In genomic region chr6:140520961-140521360, GRCm38 (mm10) we compare ENCODE assay signal across 29 mouse cellular contexts.
A peak's percentile ranks its signal among the peaks of the same experiment; 100 is the strongest.
DNase-seq lines count a peak whose midpoint lies in the region; ATAC-seq and TF ChIP-seq lines count a peak whose summit lies in the region.
"Had no signal": no experiment of that assay in that cellular context is flagged by ENCODE, and none has a peak within 500 bp of the region (broad histone marks: within the 10 kb centered on the region; RNA-seq: fewer than 3 reads in every experiment).

No protein-coding gene starts in this region.

- 0 out of 2 replicates have a peak, but pooled peaks cover 8% of the 10 kb centered on the region for H3K36me3 ChIP-seq in embryonic facial prominence, embryonic 14.5 days (ENCODE audit: control insufficient read depth, insufficient read depth, low read length)
- 0 out of 2 replicates have a peak, but pooled peaks cover 2% of the 10 kb centered on the region for H3K36me3 ChIP-seq in limb, embryonic 15.5 days
- H3K36me3 ChIP-seq: hindbrain, embryonic 13.5 days; liver, embryonic 13.5 days had no signal

- TF ChIP-seq CTCF in layer of hippocampus, adult 2 months (conservative IDR thresholded peaks at IDR 0.05), result no peak

- no peak overlapping the region for H3K4me3 ChIP-seq in layer of hippocampus, adult 2 months
- H3K4me3 ChIP-seq in embryonic facial prominence, embryonic 14.5 days (ENCODE audit: low read depth, low read length), result no peak overlapping the region
- H3K4me3 ChIP-seq in limb, embryonic 15.5 days, result no peak overlapping the region
- H3K4me3 ChIP-seq: hindbrain, embryonic 13.5 days; limb, embryonic 13.5 days; liver, embryonic 13.5 days had no signal

- no peak overlapping the region for H3K4me2 ChIP-seq in embryonic facial prominence, embryonic 14.5 days (ENCODE audit: low read depth, low read length)
- H3K4me2 ChIP-seq in limb, embryonic 15.5 days, result no peak overlapping the region
- H3K4me2 ChIP-seq: hindbrain, embryonic 13.5 days; limb, embryonic 13.5 days; liver, embryonic 13.5 days had no signal

- 49% methylated on average over 6 of the region's 6 CpGs for WGBS in embryonic facial prominence, embryonic 14.5 days
- WGBS in limb, embryonic 15.5 days, result 47% methylated on average over 6 of the region's 6 CpGs

- H3K27ac ChIP-seq in layer of hippocampus, adult 2 months, result peak overlapping the region; percentile 74; the same call in 1 of the 2 replicates
- 0 out of 2 replicates have a peak overlapping the region, but pooled peaks have one; percentile 70 for H3K27ac ChIP-seq in embryonic facial prominence, embryonic 14.5 days (replicated peaks; ENCODE audit: low read depth, low read length)
- H3K27ac ChIP-seq in limb, embryonic 15.5 days, result 0 out of 2 replicates have a peak overlapping the region, but pooled peaks have one; percentile 47
- H3K27ac ChIP-seq: hindbrain, embryonic 13.5 days; liver, embryonic 13.5 days; macrophage; stomach, postnatal 0 days had no signal

- ATAC-seq in embryonic facial prominence, embryonic 14.5 days (ENCODE audit: low read depth), result no peak
- no peak for ATAC-seq in limb, embryonic 15.5 days (ENCODE audit: insufficient number of reproducible peaks, low FRiP score, low TSS enrichment, low read depth)
- ATAC-seq: forebrain, embryonic 14.5 days; lung, postnatal 0 days had no signal

- H3K9ac ChIP-seq in embryonic facial prominence, embryonic 14.5 days (ENCODE audit: low read depth, low read length), result no peak overlapping the region
- H3K9ac ChIP-seq in limb, embryonic 15.5 days, result no peak overlapping the region
- H3K9ac ChIP-seq: hindbrain, embryonic 13.5 days; limb, embryonic 13.5 days; liver, embryonic 13.5 days had no signal

- DNase-seq in embryo, embryonic 11 days, result peak; percentile 41
- no peak for DNase-seq in embryo, embryonic 10 days (ENCODE audit: low spot score)
- DNase-seq in layer of hippocampus, adult 2 months (ENCODE audit: low spot score in 2 of 2), result no peak
- DNase-seq in layer of hippocampus, postnatal 10 days (ENCODE audit: low spot score in 2 of 2), result no peak
- peak; percentile 61 for DNase-seq in embryonic facial prominence, embryonic 14.5 days (ENCODE audit: low spot score)
- no peak for DNase-seq in right cerebral cortex, postnatal 25 days
- no peak for DNase-seq in right cerebral cortex, postnatal 36 days (ENCODE audit: low spot score in 2 of 2)
- DNase-seq: adrenal gland, postnatal 10 days; cerebellum, adult 11 months; cerebellum, adult 9-10 months; cerebellum, postnatal 36 days; gastrocnemius, postnatal 36 days; heart, postnatal 14 days; kidney, adult 18-20 months; kidney, postnatal 4 days; liver, embryonic 13.5 days; lung, adult 18-20 months; midbrain, embryonic 14.5 days; retina, postnatal 1 day; right cerebral cortex, postnatal 14 days; thymus, adult 18-20 months; thymus, postnatal 25 days had no signal

- H3K4me1 ChIP-seq in embryonic facial prominence, embryonic 14.5 days (ENCODE audit: control insufficient read depth, insufficient read depth, low read length), result peaks cover 43% of the 10 kb centered on the region
- peaks cover 29% of the 10 kb centered on the region for H3K4me1 ChIP-seq in limb, embryonic 15.5 days

- no peaks in the 10 kb centered on the region for H3K27me3 ChIP-seq in embryonic facial prominence, embryonic 14.5 days (replicated peaks; ENCODE audit: control insufficient read depth, insufficient read depth, low read length)
- H3K27me3 ChIP-seq in limb, embryonic 15.5 days, result no peaks in the 10 kb centered on the region
- H3K27me3 ChIP-seq: hindbrain, embryonic 13.5 days; limb, embryonic 13.5 days; liver, embryonic 13.5 days had no signal

- H3K9me3 ChIP-seq in embryonic facial prominence, embryonic 14.5 days (ENCODE audit: control insufficient read depth, low read length), result no peaks in the 10 kb centered on the region
- H3K9me3 ChIP-seq in limb, embryonic 15.5 days, result no peaks in the 10 kb centered on the region
- H3K9me3 ChIP-seq: hindbrain, embryonic 13.5 days; limb, embryonic 13.5 days; liver, embryonic 13.5 days had no signal

Comparison
In these comparisons a context has a peak if more than half of its experiments do, and no peak if none do; other contexts are left out.
1. DNase-seq: peak in embryo, embryonic 11 days (single experiment) and embryonic facial prominence, embryonic 14.5 days (single experiment); none in embryo, embryonic 10 days (single experiment), layer of hippocampus, adult 2 months (0 of 2), layer of hippocampus, postnatal 10 days (0 of 2), right cerebral cortex, postnatal 25 days (single experiment) and right cerebral cortex, postnatal 36 days (0 of 2).
2. Peak in every context shown above with its lines, with median percentiles within 50 percentile points of each other: H3K27ac ChIP-seq.